Mouse (Mus musculus): ENCODE results near the gene Nlrp6.
A peak's percentile ranks its signal among the peaks of the same experiment; 100 is the strongest.
"Not testable (repeated sequence)": the region's sequence is repeated elsewhere in the genome, so short reads cannot be mapped to it uniquely, and the experiment has no call there.

The Nlrp6 gene

GRCm38 (mm10) chr7:140920418-140921029, at the start of gene Nlrp6:
Gene Nlrp6, plus strand, starts transcription at chr7:140920902.
- DNase-seq = no peak

GRCm38 (mm10) chr7:140874224-140874623, 46.5 kb upstream of the Nlrp6 start:
- no peak for DNase-seq

- no peak for DNase-seq
These were observed 43.3 kb upstream of the Nlrp6 start for GRCm38 (mm10) chr7:140877364-140877763.

DNA sequence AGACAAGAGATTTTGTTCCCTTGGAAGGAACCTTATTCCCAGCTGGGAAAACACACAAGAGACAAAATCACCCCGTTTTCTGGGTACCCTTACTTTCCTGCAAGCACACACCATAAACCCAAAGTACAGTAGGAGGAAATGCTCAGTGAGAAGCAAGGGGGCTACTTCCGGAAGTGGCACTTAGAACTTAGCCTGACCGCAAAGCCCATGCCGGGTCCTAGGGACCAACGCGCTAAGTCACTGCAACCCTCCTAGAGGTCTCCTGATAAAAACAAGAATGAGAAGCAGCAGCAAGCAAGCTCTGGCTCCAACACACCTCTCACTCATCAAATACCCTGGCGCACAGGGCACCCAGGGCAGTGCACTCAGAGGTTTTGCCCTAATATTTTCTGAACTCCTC, 41.3 kb upstream of the Nlrp6 start:
- DNase-seq = no peak

DNA sequence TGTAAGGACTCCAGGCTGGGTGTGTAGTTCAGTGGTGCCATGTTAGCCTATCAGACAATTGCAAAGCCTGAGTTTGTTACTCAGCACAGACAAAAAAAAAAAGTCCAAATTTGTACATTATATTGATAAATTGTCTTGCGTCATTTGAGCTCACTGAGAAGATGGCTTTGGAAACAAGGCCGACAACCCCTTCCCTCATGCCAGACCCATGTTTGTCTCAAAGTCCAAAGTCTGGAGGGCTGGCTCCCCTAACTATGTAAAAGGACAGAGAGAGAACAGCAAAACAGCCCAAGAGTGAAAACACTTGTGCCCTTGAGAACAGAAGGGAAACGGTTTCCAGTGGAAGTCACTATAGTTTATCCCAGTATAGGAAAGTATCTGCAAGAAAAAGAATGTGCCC, 40.3 kb upstream of the Nlrp6 start:
- DNase-seq = no peak

GRCm38 (mm10) chr7:140880865-140881515, 39.7 kb upstream of the Nlrp6 start:
- DNase-seq = no peak

DNA sequence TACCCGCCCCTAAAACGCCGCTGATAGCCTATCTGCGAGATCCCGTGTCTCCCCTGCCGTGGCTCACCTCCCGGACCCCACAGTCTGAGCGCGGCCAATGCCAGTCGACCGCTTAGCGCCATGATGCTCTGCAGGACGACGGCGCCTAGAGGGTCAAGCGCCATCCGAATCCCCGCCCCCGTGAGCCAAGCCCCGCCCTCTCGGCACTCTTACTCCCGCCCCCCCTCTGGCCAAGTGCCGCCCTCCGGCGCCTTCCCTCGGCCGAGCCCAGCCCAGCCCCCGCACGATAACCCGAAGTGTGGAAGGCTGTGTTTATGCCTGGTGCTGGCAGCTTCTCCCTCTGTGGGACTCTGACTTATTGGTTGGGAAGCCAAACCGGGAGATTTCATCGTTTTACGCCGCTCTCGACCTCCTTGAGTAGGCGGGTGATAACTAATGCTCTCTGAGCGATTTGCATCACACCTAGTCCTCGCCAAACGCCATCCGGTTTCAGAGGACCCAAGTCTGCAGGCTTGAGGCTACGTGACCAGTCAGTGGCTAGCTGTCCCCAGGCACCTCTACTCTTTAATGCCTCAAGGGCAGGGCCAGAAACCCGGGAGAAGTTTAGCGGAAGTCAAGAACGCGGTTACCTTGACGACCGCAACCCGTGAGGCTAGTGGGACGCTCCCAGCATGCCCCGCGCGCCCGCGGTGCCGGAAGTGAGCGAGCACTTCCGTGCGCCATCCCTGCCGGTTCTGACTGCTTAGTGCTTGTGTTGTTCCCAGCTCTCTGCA, 38.8 kb upstream of the Nlrp6 start, which contains the start of the genes Psmd13 and Sirt3:
Psmd13 (plus strand) TSS at position 273 of the 773 bp plus-strand sequence.
Sirt3 (minus strand) TSS at position 614 of the 773 bp plus-strand sequence.
- DNase-seq = peak; percentile 94

DNA sequence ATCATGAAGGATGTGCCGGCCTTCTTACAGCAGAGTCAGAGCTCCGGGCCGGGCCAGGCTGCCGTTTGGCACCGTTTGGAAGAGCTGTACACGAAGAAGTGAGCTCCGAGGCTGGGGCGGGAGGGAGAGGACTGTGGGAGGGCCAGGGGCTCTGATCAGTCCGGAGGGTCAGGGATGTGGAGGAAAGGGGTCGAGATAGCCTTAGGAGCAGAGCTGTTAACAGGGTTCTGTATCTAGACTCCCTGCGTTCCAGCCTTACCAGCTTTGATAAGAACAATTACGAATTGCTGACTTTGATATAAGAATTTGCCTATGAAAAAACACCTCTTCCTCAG, 38.3 kb upstream of the Nlrp6 start:
- no peak for DNase-seq

GRCm38 (mm10) chr7:140890636-140891035, 30.1 kb upstream of the Nlrp6 start:
- not testable (repeated sequence) for DNase-seq

DNA sequence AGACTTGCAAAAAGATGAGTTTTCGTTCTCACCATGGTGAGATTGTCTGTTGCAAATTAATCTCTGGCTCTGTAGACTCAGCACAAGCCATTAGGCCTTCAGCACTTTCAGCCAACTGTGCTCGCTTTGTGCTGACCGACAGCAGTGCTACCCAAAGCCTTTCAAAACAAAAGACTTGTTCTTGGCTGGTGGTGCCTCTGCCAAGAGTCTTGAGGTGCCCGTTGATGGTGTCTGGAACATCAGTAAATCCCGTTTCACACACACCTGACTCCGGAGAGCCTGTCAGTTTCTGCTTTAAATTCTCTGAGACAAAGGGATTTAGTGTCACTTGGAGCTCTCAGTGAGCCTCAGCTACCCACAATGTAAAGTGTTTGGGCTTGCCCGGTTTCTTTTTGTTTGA, 26.7 kb upstream of the Nlrp6 start:
- DNase-seq = no peak

DNA sequence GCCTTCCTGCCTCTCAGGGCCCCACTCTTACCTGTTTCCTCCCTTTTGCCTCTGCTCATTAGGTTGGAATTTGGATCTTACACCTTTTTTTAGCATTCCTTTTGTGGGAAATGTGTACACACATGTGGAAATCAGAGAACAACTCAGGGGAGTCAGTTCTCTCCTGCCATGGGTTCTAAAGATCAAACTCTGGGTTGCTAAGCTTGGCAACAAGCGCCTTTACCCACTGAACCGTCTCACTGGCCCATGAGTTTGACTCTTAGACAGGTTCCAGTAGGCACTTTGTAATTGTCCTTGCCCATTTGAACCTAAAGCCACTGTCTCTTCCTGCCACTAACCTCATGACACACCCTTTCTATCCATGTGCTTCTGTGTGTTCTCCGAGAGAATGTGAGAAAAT, 26.1 kb upstream of the Nlrp6 start:
- DNase-seq = no peak

DNA sequence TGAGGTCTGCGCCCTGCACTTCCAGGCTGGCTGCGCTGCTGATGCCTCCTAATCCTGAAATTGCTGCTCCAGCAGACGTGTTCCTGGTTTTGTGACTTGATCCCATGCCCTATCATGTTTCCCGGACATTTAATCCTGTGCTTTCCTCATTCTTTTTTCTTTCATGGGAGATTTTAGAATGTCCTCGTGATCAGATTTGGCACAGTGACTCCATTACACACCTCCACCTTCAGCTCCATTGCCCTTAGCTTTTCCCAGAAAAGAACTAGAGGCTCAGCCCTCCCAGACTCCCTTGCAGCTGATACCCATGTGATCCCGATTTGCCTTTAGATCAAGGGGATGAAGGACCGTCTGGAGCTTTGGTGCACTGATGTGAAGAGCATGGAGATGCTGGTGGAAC, 22.8 kb upstream of the Nlrp6 start:
- DNase-seq = no peak

- DNase-seq = no peak
These were observed 21.6 kb upstream of the Nlrp6 start for GRCm38 (mm10) chr7:140899121-140899520.

GRCm38 (mm10) chr7:140900220-140900619, 20.5 kb upstream of the Nlrp6 start, which contains the start of gene Cox8b:
Gene Cox8b, minus strand, starts transcription at chr7:140900446.
- no peak for DNase-seq

DNA sequence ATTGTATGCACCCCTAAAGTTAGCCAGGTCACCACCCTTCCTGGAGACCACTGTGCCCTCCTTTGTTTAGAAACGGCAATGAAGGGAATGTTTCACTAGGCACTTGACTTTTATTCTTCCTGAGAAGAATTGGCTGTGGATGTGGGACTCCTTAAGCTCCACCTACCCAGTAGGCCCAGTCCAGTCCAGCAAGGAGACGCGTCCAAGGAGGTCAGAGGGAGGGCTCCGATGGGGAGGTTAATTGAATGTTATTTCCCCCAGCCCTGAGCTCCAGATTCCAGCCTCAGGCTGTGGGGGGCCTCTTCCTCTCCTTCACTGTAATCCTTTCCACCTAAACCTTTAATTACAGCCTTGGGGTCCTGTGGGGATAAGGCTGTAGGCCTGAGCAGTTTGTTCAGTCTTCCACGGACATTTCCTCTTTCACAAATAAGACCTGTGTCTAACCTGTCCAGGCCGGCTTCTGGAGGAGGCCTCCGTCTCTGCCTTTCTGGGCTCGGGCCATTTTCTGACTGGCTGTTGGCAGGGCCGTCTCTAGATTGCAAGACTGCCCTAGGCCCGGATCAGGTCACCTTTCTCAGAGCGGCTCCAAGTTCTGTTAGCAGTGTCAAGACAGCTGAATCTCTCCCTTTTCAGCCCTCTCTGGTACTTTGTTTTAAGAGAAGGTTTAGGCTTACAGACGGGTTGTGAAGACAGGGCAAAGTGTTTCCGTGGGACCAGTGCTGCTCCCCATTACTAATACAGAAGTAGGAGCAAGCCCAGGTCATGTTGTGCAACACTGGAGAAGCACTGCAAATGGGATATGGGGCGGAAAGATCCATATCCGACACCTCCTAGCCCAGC, 18.4 kb upstream of the Nlrp6 start:
- no peak for DNase-seq

DNA sequence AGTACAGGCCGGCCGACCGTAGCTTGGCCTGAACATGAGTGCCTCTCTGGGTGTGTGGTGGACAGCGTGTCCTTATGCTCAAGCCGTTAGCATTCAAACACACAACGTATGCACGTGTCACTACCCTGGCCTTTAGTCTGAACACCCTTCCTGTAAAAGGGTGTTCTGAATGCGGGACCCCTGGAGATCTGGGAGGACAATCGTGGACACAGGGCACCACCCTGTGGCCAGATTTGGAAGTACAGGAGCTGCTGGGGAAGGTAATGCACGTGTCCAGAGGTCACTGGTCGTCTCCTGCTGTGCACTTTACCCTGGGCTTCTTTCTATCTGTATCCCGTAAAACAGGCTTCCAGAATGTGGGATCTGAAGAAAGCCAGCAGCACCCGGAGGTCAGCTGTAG, 17.5 kb upstream of the Nlrp6 start:
- DNase-seq = peak; percentile 60

DNA sequence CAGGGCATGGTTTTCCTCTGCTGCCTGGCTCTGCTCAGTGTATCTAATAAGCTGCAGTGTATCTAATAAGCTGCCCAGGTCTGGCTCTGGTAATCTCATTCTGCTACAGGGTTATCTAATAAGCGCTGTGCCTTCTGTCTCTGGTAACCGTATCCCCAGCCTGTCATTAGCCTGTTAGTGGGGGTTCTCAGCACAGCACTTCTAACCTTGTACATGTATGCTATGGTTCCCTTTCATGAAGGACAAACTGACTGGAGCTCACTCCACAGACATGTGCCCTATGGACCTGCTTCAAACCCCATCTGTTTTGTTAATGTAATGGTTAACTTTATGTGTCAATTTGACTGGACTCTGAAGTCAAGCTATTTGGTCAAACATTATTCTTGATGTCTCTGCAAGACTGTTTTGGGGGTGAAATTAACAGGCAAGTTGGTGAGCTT, 15.0 kb upstream of the Nlrp6 start:
- DNase-seq = no peak

- DNase-seq = no peak
These were observed 13.6 kb upstream of the Nlrp6 start for GRCm38 (mm10) chr7:140907131-140907530.

DNA sequence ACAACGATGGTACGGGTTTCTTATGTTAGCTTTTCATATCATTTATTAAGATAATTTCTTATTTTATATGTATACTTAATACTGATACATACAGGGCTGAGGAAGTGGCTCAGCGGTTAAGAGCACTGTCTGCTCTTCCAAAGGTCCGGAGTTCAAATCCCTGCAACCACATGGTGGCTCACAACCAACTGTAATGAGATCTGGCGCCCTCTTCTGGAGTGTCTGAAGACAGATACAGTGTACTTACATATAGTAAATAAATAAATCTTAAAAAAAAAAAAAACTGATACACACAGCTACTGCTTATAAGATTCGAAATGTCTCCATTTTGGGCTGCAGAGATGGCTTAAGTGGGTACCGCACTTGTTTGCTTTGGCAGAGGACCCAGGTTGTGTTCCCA, 13.0 kb upstream of the Nlrp6 start:
- DNase-seq = no peak

GRCm38 (mm10) chr7:140908181-140908580, 12.5 kb upstream of the Nlrp6 start:
- DNase-seq = no peak

DNA sequence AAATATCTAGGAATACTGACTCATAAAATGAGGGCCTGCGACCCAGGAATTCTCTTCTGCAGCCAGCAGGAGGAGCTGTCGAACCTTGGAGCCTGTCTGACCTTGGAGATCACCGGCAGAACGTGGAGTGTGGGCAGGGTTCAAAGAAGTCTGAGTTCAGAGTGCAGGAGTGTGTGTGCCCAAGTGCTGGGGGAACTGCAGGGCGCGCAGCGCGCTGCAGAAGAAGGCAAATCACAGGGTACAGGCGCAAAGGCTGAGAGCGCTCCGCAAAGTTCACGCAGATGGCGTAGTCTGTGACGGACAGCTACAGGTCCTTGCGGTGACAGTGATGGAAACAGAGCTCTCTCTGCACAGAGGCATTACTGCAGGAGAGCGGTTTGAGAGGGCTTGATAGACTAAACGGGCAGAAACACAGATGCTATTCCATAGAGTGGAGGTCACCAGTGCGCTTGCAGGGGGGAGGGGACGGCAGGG, 12.0 kb upstream of the Nlrp6 start:
- DNase-seq = peak; percentile 48

- no peak for DNase-seq
These were observed 8.4 kb upstream of the Nlrp6 start for GRCm38 (mm10) chr7:140912293-140912692.
